Mouse (Mus musculus) bone marrow macrophage, adult 2 months (primary cell): ENCODE results near the gene Aifm1.

Experiments used
- CTCF ChIP-seq: IDR thresholded peaks from 2 replicates; pipeline ENCODE4 v1.5.1; 2012; ENCODE audit warnings: low read depth, mild to moderate bottlenecking, low read length, moderate library complexity
- POLR2A ChIP-seq: IDR thresholded peaks from 2 replicates; pipeline ENCODE4 v1.6.1; 2012; ENCODE audit warnings: mild to moderate bottlenecking, low read depth, low read length, borderline replicate concordance

- no peak for TF ChIP-seq CTCF
- TF ChIP-seq POLR2A = no peak
Observed at GRCm38 (mm10) chrX:48481687-48482086, 31.7 kb downstream of the Aifm1 start.
